Mouse (Mus musculus): Measurements from ENCODE around the gene Gm10401. TPM values are rescaled to one million over a fixed set of nuclear protein-coding genes. Genes with fewer than 3 reads are reported as not detected.
A peak's percentile ranks its signal among the peaks of the same experiment; 100 is the strongest.

Gene Gm10401
- polyA plus RNA-seq, 1 experiment from 2014 or later: 25.1 TPM

DNA sequence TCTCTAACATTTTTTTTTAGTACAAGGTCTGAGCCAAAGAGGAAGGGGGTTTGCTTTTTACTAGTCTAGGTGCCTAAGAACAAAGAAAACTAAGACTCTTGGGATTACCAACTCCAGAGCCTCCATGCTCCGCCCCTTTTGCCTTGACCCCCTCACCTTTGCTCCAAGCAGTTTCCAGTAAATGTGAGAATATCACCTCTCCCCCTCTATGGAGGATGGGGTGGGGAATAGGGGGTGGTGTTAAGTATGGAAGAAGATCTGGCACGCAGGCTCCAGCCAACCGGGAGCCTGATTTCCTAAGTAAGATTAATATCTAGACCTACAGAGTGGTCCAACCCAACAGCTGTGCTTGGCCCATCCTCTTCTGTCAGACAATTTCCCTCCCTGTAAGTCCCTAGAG, 42.6 kb upstream of the Gm10401 start:
- Histone ChIP-seq H3K27me3 (replicated peaks; ENCODE audit: control insufficient read depth, insufficient read depth, low read length) (no peaks in the 10 kb centered on the region), H3K27ac (ENCODE audit: low read depth, low read length) (no peak overlapping the region), H3K4me3 (ENCODE audit: low read depth, low read length) (no peak overlapping the region), H3K4me1 (replicated peaks; ENCODE audit: control insufficient read depth, insufficient read depth, low read length) (no peaks in the 10 kb centered on the region), H3K9ac (ENCODE audit: low read depth, low read length) (no peak overlapping the region), H3K36me3 (ENCODE audit: control insufficient read depth, insufficient read depth, low read length) (peaks cover 1% of the 10 kb centered on the region; the same call in 1 of the 2 replicates), H3K4me2 (no peak overlapping the region), H3K9me3 (ENCODE audit: control insufficient read depth, low read length) (no peaks in the 10 kb centered on the region)
- ATAC-seq (replicated peaks; ENCODE audit: low FRiP score): no peak
- no peak for DNase-seq (ENCODE audit: low spot score)
- 55% methylated on average over 3 of the region's 3 CpGs for WGBS

- DNase-seq (ENCODE audit: low spot score): no peak
- no peaks in the 10 kb centered on the region for H3K9me3 ChIP-seq (ENCODE audit: control insufficient read depth, low read length)
- no peaks in the 10 kb centered on the region for H3K27me3 ChIP-seq (replicated peaks; ENCODE audit: control insufficient read depth, insufficient read depth, low read length)
- H3K4me1 ChIP-seq (replicated peaks; ENCODE audit: control insufficient read depth, insufficient read depth, low read length): peaks cover under 1% of the 10 kb centered on the region
- no peak overlapping the region for H3K4me3 ChIP-seq (ENCODE audit: low read depth, low read length)
- no peak overlapping the region for H3K4me2 ChIP-seq
- H3K36me3 ChIP-seq (ENCODE audit: control insufficient read depth, insufficient read depth, low read length): no peaks in the 10 kb centered on the region; the same call in 1 of the 2 replicates
- WGBS: 60% methylated on average over 4 of the region's 4 CpGs
- ATAC-seq (replicated peaks; ENCODE audit: low FRiP score): no peak
- no peak overlapping the region for H3K27ac ChIP-seq (ENCODE audit: low read depth, low read length)
- H3K9ac ChIP-seq (ENCODE audit: low read depth, low read length): no peak overlapping the region
Observed at GRCm38 (mm10) chr5:115139124-115139523, 41.0 kb upstream of the Gm10401 start.

GRCm38 (mm10) chr5:115134234-115135165, 36.4 kb upstream of the Gm10401 start, which contains the start of gene Unc119b:
TSS of gene Unc119b (minus strand) at chr5:115134975.
- H3K4me2 ChIP-seq: peak within 1 kb of the TSS; percentile 90
- H3K4me1 ChIP-seq (replicated peaks; ENCODE audit: control insufficient read depth, insufficient read depth, low read length): peaks cover 9% of the 10 kb centered on the region
- H3K36me3 ChIP-seq (ENCODE audit: control insufficient read depth, insufficient read depth, low read length): peaks cover 6% of the 10 kb centered on the region; the same call in 1 of the 2 replicates
- H3K9ac ChIP-seq (ENCODE audit: low read depth, low read length): peak within 1 kb of the TSS; percentile 76
- no peaks in the 10 kb centered on the region for H3K9me3 ChIP-seq (ENCODE audit: control insufficient read depth, low read length)
- WGBS: under 1% methylated on average over 70 of the region's 81 CpGs
- ATAC-seq (replicated peaks; ENCODE audit: low FRiP score) (peak; percentile 97), DNase-seq (ENCODE audit: low spot score) (peak; percentile 90)
- H3K27ac ChIP-seq (ENCODE audit: low read depth, low read length): no peak within 1 kb of the TSS
- no peaks in the 10 kb centered on the region for H3K27me3 ChIP-seq (replicated peaks; ENCODE audit: control insufficient read depth, insufficient read depth, low read length)
- peak within 1 kb of the TSS; percentile 81 for H3K4me3 ChIP-seq (ENCODE audit: low read depth, low read length)

DNA sequence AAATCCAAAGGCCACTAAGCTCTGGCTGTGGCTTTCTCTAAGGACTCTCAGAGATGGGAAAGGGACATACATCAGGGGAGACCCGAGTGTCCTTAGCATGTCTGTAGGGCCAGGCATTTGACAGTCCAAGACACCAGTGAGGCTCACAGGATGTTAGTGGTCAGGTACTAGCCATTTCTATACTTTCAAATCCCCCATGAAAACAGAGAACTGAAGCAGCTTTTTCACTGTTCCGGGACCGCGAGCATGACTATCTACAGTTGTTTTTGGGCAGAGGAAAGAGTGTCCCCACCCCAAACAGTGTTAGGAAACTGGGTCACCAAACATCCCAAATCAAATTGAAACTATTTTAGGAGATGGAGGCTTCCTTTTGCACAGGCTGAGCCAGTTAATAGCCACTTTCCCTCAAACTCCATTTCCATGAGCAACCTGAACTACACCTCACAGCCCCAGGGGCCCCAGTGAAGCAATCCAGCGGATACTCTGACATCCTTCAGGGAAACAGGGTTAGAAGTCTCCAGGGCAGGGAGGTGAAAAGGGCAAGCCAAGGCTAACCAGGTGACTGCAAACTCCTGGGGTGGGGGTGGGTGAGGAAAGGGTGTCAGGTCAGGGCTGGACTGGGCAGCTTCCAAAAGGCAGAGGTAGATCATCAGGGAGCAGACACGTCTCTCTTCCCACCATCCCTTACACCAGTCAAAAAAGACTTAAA, 35.4 kb upstream of the Gm10401 start:
- Histone ChIP-seq H3K9me3 (ENCODE audit: control insufficient read depth, low read length) (no peaks in the 10 kb centered on the region), H3K4me3 (ENCODE audit: low read depth, low read length) (peak overlapping the region; percentile 81), H3K27ac (ENCODE audit: low read depth, low read length) (no peak overlapping the region), H3K9ac (ENCODE audit: low read depth, low read length) (peak overlapping the region; percentile 76), H3K4me2 (peak overlapping the region; percentile 90), H3K4me1 (replicated peaks; ENCODE audit: control insufficient read depth, insufficient read depth, low read length) (peaks cover 9% of the 10 kb centered on the region), H3K27me3 (replicated peaks; ENCODE audit: control insufficient read depth, insufficient read depth, low read length) (no peaks in the 10 kb centered on the region), H3K36me3 (ENCODE audit: control insufficient read depth, insufficient read depth, low read length) (peaks cover 8% of the 10 kb centered on the region; the same call in 1 of the 2 replicates)
- DNase-seq (ENCODE audit: low spot score) (no peak), ATAC-seq (replicated peaks; ENCODE audit: low FRiP score) (no peak)
- 60% methylated on average over 6 of the region's 6 CpGs for WGBS

- Histone ChIP-seq H3K4me2 (no peak overlapping the region), H3K4me1 (replicated peaks; ENCODE audit: control insufficient read depth, insufficient read depth, low read length) (peaks cover 9% of the 10 kb centered on the region), H3K27ac (ENCODE audit: low read depth, low read length) (no peak overlapping the region), H3K27me3 (replicated peaks; ENCODE audit: control insufficient read depth, insufficient read depth, low read length) (no peaks in the 10 kb centered on the region), H3K36me3 (ENCODE audit: control insufficient read depth, insufficient read depth, low read length) (peaks cover 12% of the 10 kb centered on the region; the same call in 1 of the 2 replicates), H3K4me3 (ENCODE audit: low read depth, low read length) (no peak overlapping the region), H3K9me3 (ENCODE audit: control insufficient read depth, low read length) (no peaks in the 10 kb centered on the region), H3K9ac (ENCODE audit: low read depth, low read length) (no peak overlapping the region)
- 94% methylated on average over 8 of the region's 8 CpGs for WGBS
- no peak for ATAC-seq (replicated peaks; ENCODE audit: low FRiP score)
- no peak for DNase-seq (ENCODE audit: low spot score)
Observed at GRCm38 (mm10) chr5:115132465-115132864, 34.4 kb upstream of the Gm10401 start.

- H3K9ac ChIP-seq (ENCODE audit: low read depth, low read length): no peak overlapping the region
- no peak for DNase-seq (ENCODE audit: low spot score)
- no peak overlapping the region for H3K27ac ChIP-seq (ENCODE audit: low read depth, low read length)
- no peak overlapping the region for H3K4me3 ChIP-seq (ENCODE audit: low read depth, low read length)
- H3K9me3 ChIP-seq (ENCODE audit: control insufficient read depth, low read length): no peaks in the 10 kb centered on the region
- peaks cover 23% of the 10 kb centered on the region for H3K36me3 ChIP-seq (ENCODE audit: control insufficient read depth, insufficient read depth, low read length)
- no peaks in the 10 kb centered on the region for H3K27me3 ChIP-seq (replicated peaks; ENCODE audit: control insufficient read depth, insufficient read depth, low read length)
- H3K4me1 ChIP-seq (replicated peaks; ENCODE audit: control insufficient read depth, insufficient read depth, low read length): peaks cover 9% of the 10 kb centered on the region
- no peak for ATAC-seq (replicated peaks; ENCODE audit: low FRiP score)
- H3K4me2 ChIP-seq: no peak overlapping the region
- 86% methylated on average over 6 of the region's 6 CpGs for WGBS
Observed at GRCm38 (mm10) chr5:115129328-115129727, 31.2 kb upstream of the Gm10401 start.

- Histone ChIP-seq H3K36me3 (ENCODE audit: control insufficient read depth, insufficient read depth, low read length) (peaks cover 25% of the 10 kb centered on the region), H3K27me3 (replicated peaks; ENCODE audit: control insufficient read depth, insufficient read depth, low read length) (no peaks in the 10 kb centered on the region), H3K9me3 (ENCODE audit: control insufficient read depth, low read length) (no peaks in the 10 kb centered on the region), H3K4me1 (replicated peaks; ENCODE audit: control insufficient read depth, insufficient read depth, low read length) (no peaks in the 10 kb centered on the region; the same call in 1 of the 2 replicates), H3K4me2 (no peak overlapping the region), H3K27ac (ENCODE audit: low read depth, low read length) (no peak overlapping the region), H3K9ac (ENCODE audit: low read depth, low read length) (no peak overlapping the region), H3K4me3 (ENCODE audit: low read depth, low read length) (no peak overlapping the region)
- WGBS: 92% methylated on average over 22 of the region's 22 CpGs
- ATAC-seq (replicated peaks; ENCODE audit: low FRiP score) (no peak), DNase-seq (ENCODE audit: low spot score) (no peak)
Observed at GRCm38 (mm10) chr5:115127421-115128179, 29.5 kb upstream of the Gm10401 start.

- WGBS: 86% methylated on average over 28 of the region's 28 CpGs
- Histone ChIP-seq H3K9me3 (ENCODE audit: control insufficient read depth, low read length) (no peaks in the 10 kb centered on the region), H3K4me2 (no peak overlapping the region), H3K36me3 (ENCODE audit: control insufficient read depth, insufficient read depth, low read length) (peaks cover 25% of the 10 kb centered on the region), H3K27ac (ENCODE audit: low read depth, low read length) (no peak overlapping the region), H3K4me3 (ENCODE audit: low read depth, low read length) (no peak overlapping the region), H3K4me1 (replicated peaks; ENCODE audit: control insufficient read depth, insufficient read depth, low read length) (no peaks in the 10 kb centered on the region; the same call in 1 of the 2 replicates), H3K9ac (ENCODE audit: low read depth, low read length) (no peak overlapping the region), H3K27me3 (replicated peaks; ENCODE audit: control insufficient read depth, insufficient read depth, low read length) (no peaks in the 10 kb centered on the region)
- ATAC-seq (replicated peaks; ENCODE audit: low FRiP score) (no peak), DNase-seq (ENCODE audit: low spot score) (no peak)
Observed at GRCm38 (mm10) chr5:115126578-115127312, 28.6 kb upstream of the Gm10401 start.

Data from liver, embryonic 11.5 days (tissue).